Mouse (Mus musculus) liver, embryonic 16.5 days (tissue): Measurements from ENCODE around the gene Agbl3. TPM values are rescaled to one million over a fixed set of nuclear protein-coding genes. Genes with fewer than 3 reads are reported as not detected.

Source experiments
- ATAC-seq: fragments of 200-750 bp; cut with Nextera tagmentation; 2 replicates; pipeline ENCODE4 v1.8.0; 2017; ENCODE audit warnings: low read depth, mild to moderate bottlenecking, moderate number of reproducible peaks, moderate library complexity
- H3K27ac ChIP-seq: fragments of 300-500 bp; sonication (generic); 2 replicates; pipeline ENCODE4 v1.5.1; 2014; ENCODE audit warnings: mild to moderate bottlenecking, low read length
- H3K27me3 ChIP-seq: fragments of 300-500 bp; sonication (generic); 2 replicates; pipeline ENCODE4 v1.6.1; 2014; ENCODE audit warnings: low read depth, low read length, mixed read lengths; ENCODE audit not compliant: control insufficient read depth, insufficient read depth
- H3K36me3 ChIP-seq: fragments of 300-500 bp; sonication (generic); 2 replicates; pipeline ENCODE4 v1.6.1; 2014; ENCODE audit warnings: mild to moderate bottlenecking; ENCODE audit not compliant: control insufficient read depth, insufficient read depth
- H3K4me1 ChIP-seq: fragments of 300-500 bp; sonication (generic); 2 replicates; pipeline ENCODE4 v1.6.1; 2014; ENCODE audit warnings: low read depth, low read length, mixed read lengths; ENCODE audit not compliant: control insufficient read depth
- H3K4me2 ChIP-seq: fragments of 300-500 bp; sonication (generic); 2 replicates; pipeline ENCODE4 v1.6.1; 2014; ENCODE audit warnings: low read depth, low read length, mixed read lengths
- H3K4me3 ChIP-seq: fragments of 300-500 bp; sonication (generic); 2 replicates; pipeline ENCODE4 v1.5.1; 2014; ENCODE audit warnings: low read depth, mild to moderate bottlenecking, low read length
- H3K9ac ChIP-seq: fragments of 300-500 bp; sonication (generic); 2 replicates; pipeline ENCODE4 v1.6.1; 2014; ENCODE audit warnings: low read depth, low read length
- H3K9me3 ChIP-seq: fragments of 300-500 bp; sonication (generic); replicated peaks from 2 replicates; pipeline ENCODE4 v1.6.1; 2016; ENCODE audit warnings: low read length; ENCODE audit not compliant: control insufficient read depth
- WGBS: fragments of 180-500 bp; shearing (Covaris S2); extraction: QIAGEN DNeasy Blood & Tissue Kit; methylation state at CpG from one replicate; pipeline ENCODE4 v1.1.7; 2014; ENCODE audit not compliant: insufficient replicate concordance; 5-methylcytosine and 5-hydroxymethylcytosine counted together
- polyA plus RNA-seq: library from polyadenylated mRNA; unstranded; fragments of >200 nt; fragmentation: Nextera tagmentation; extraction: Ambion mirVana; gene quantifications from 2 replicates; pipeline ENCODE4 v1.2.1, GENCODE M21; 2015

Gene Agbl3
- polyA plus RNA-seq, 1 experiment from 2014 or later, result 2.6 TPM

DNA sequence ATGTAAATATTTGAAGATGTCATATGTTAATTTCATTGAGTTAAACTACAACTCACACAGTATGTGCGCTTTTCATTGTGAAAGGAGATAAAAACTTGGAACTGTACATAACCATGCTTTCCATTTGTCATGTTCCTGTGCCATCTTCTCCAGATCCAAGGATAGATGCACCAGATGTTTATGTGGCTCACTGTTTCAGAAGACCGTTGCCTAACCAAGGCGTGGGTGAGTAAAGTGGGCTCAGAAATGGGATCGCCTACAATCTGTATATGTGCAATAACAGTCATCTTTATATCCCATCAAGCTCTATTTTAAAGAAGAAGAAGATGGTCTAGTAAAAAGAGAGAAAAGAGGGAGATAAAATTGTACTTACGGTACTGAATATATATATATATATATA, 52.1 kb downstream of the Agbl3 start:
- 81% methylated on average over 5 of the region's 5 CpGs for WGBS
- no peak overlapping the region for H3K27ac ChIP-seq
- no peaks in the 10 kb centered on the region for H3K27me3 ChIP-seq
- H3K4me2 ChIP-seq, result no peak overlapping the region
- no peaks in the 10 kb centered on the region for H3K9me3 ChIP-seq
- no peak overlapping the region for H3K4me3 ChIP-seq
- H3K36me3 ChIP-seq, result no peaks in the 10 kb centered on the region
- H3K4me1 ChIP-seq, result no peaks in the 10 kb centered on the region
- H3K9ac ChIP-seq, result no peak overlapping the region
- ATAC-seq, result no peak

DNA sequence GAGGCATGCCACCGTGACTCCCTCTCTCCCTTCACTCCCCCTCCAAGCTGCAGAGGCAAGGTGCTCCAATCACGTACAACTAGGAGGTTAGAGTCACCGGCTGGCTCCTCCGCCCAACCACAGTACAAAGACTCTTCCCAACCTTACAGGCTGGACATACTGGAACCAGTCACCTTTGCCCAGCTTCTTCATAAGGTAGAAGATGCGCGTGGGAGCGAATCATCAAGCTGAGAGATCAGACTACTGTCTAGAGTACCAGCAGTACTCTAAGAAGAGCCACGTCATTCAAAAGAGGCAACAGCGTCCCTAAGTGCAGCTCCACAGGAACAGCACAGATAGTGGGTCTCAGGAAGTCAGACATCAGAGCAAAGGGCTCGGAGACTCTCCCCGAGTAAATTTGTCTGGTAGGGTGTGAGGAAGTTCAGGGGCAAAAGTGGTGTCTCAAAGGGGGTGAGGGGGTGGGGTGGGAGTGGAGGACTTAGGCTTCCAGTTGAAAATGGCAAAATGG, 81.4 kb downstream of the Agbl3 start:
- Histone ChIP-seq H3K27ac (no peak overlapping the region), H3K4me2 (no peak overlapping the region), H3K9me3 (no peaks in the 10 kb centered on the region), H3K36me3 (no peaks in the 10 kb centered on the region), H3K4me3 (no peak overlapping the region), H3K27me3 (no peaks in the 10 kb centered on the region), H3K9ac (no peak overlapping the region), H3K4me1 (peaks cover 14% of the 10 kb centered on the region)
- no peak for ATAC-seq
- 59% methylated on average over 11 of the region's 11 CpGs for WGBS

GRCm38 (mm10) chr6:34862381-34862780, 82.1 kb downstream of the Agbl3 start:
- Histone ChIP-seq H3K27ac (peak overlapping the region; percentile 71), H3K27me3 (no peaks in the 10 kb centered on the region), H3K4me2 (peak overlapping the region; percentile 55), H3K9me3 (no peaks in the 10 kb centered on the region), H3K4me1 (peaks cover 19% of the 10 kb centered on the region), H3K9ac (peak overlapping the region; percentile 50; the same call in 1 of the 2 replicates), H3K4me3 (peak overlapping the region; percentile 54), H3K36me3 (no peaks in the 10 kb centered on the region)
- WGBS, result 66% methylated on average over 6 of the region's 6 CpGs
- ATAC-seq, result no peak

- Histone ChIP-seq H3K9ac (peak within 1 kb of the TSS; percentile 50), H3K9me3 (no peaks in the 10 kb centered on the region), H3K4me3 (peak within 1 kb of the TSS; percentile 54), H3K27ac (peak within 1 kb of the TSS; percentile 71), H3K36me3 (no peaks in the 10 kb centered on the region), H3K4me2 (peak within 1 kb of the TSS; percentile 55), H3K27me3 (no peaks in the 10 kb centered on the region), H3K4me1 (peaks cover 23% of the 10 kb centered on the region)
- 15% methylated on average over 11 of the region's 11 CpGs for WGBS
- peak; percentile 52 for ATAC-seq
These were observed 82.7 kb downstream of the Agbl3 start, which contains the start of gene Tmem140 for GRCm38 (mm10) chr6:34862791-34863403. Tmem140 (plus strand) TSS chr6:34863146.

DNA sequence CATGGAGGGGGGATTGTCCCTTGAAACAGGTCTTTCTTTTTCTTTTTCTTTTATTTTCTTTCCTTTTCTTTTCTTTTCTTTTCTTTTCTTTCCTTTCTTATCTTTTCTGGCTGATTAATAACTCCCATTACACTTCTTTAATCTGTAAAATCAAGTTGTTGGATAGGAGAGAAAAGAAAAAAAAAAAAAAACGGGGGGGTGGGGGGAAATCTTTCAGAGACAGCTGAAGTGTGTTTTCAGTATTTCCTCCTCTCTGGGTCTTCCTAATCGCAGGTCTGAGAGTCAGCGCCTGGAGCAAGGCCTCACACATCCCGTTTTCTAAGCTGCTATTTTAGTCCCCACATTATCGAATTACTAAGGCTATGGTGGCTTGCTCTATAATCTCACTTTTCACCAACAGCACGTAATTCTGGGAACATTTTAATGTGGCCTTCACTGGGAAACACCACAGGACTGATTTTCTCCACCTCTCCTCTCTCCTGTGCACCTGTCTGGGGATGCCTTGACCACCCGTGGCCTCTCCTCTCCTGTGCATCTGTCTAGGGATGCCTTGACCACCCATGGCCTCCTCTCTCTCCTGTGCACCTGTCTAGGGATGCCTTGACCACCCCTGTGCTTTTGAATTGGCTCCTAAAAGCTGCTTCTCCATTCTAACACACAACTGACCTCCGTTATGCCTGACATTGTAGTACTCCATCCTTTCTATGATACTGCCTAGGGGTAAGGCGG, 83.7 kb downstream of the Agbl3 start:
- Histone ChIP-seq H3K9ac (no peak overlapping the region; the same call in 1 of the 2 replicates), H3K36me3 (no peaks in the 10 kb centered on the region), H3K4me2 (peak overlapping the region; percentile 55), H3K4me3 (peak overlapping the region; percentile 4; the same call in 1 of the 2 replicates), H3K4me1 (peaks cover 32% of the 10 kb centered on the region), H3K27ac (peak overlapping the region; percentile 7; the same call in 1 of the 2 replicates), H3K27me3 (no peaks in the 10 kb centered on the region), H3K9me3 (no peaks in the 10 kb centered on the region)
- whole genome bisulfite sequencing, result 46% methylated on average over 9 of the region's 9 CpGs
- no peak for ATAC-seq

DNA sequence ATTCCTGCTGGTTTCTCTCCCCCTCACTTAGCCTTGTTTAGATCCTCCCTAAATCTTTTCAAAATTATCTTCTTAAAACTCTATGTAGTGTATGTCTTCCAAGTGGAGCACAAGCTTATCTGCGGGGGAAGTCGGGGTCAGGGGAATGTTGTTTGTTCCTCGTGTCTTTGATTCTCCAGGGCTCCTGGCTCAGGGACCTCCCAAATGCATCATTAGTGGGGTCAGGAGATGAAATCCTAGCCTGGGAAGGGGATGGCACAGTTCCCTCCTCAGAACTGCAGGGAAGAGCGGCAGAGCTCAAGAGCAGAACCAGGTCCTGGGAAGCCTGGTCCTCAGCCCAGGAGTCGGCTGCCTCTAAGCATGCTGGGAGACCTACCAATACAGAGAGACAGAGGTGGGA, 85.0 kb downstream of the Agbl3 start:
- H3K27me3 ChIP-seq, result no peaks in the 10 kb centered on the region
- ATAC-seq, result no peak
- WGBS, result 63% methylated on average over 5 of the region's 5 CpGs
- no peaks in the 10 kb centered on the region for H3K36me3 ChIP-seq
- no peak overlapping the region for H3K4me3 ChIP-seq
- H3K9me3 ChIP-seq, result no peaks in the 10 kb centered on the region
- H3K4me2 ChIP-seq, result peak overlapping the region; percentile 26; the same call in 1 of the 2 replicates
- no peak overlapping the region for H3K9ac ChIP-seq
- peaks cover 45% of the 10 kb centered on the region for H3K4me1 ChIP-seq
- peak overlapping the region; percentile 60 for H3K27ac ChIP-seq

DNA sequence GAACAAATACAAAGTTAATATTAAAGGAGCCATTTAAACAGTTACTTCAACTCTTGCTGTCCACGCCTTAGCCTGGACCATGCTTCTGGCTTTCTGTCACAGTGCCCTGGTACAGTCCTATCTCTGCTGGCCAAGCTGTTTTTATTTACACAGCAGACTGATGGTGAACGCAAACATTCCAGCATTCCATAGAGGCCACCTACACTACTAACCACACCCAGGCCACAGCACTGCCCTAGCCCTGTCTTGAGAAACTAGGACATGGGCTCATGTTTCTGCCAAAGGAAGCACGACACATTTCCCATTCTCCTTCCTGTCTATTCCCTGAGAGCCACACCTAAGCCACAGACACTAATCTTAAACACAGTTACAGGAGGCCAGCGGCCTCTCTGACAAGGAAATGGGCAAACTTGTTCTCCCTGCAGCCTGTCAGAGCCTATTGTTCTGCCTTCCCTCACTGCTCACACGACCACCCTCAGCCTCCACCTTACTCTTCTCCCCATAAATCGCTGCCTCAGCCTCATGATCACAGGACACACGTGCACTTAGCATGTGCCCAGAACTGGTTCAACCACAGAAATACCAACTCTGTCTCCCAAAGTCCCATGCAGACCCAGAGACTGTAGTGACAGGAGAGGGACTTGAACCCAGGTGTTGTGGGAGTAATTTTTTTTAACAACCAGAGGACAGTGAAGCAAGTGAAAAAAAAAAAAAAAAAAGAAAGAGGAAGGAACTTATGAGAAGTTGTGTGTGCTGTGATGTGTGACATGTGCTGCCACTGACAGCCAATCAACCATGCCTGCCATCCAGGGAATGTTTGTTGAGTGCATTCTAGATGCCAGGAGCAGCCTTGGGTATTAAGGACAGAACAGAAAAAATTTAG, 85.7 kb downstream of the Agbl3 start:
- no peaks in the 10 kb centered on the region for H3K36me3 ChIP-seq
- WGBS, result 25% methylated on average over 7 of the region's 7 CpGs
- H3K4me1 ChIP-seq, result peaks cover 48% of the 10 kb centered on the region
- H3K4me2 ChIP-seq, result peak overlapping the region; percentile 10; the same call in 1 of the 2 replicates
- H3K27ac ChIP-seq, result peak overlapping the region; percentile 60
- H3K9ac ChIP-seq, result 0 out of 2 replicates have a peak overlapping the region, but pooled peaks have one; percentile 9
- peak; percentile 77 for ATAC-seq
- H3K27me3 ChIP-seq, result no peaks in the 10 kb centered on the region
- H3K4me3 ChIP-seq, result no peak overlapping the region
- no peaks in the 10 kb centered on the region for H3K9me3 ChIP-seq

GRCm38 (mm10) chr6:34866786-34867185, 86.6 kb downstream of the Agbl3 start:
- no peak overlapping the region for H3K4me3 ChIP-seq
- peaks cover 48% of the 10 kb centered on the region for H3K4me1 ChIP-seq
- no peak overlapping the region for H3K4me2 ChIP-seq
- no peak overlapping the region for H3K27ac ChIP-seq
- WGBS, result 72% methylated on average over 8 of the region's 8 CpGs
- ATAC-seq, result no peak
- no peak overlapping the region for H3K9ac ChIP-seq
- no peaks in the 10 kb centered on the region for H3K27me3 ChIP-seq
- no peaks in the 10 kb centered on the region for H3K36me3 ChIP-seq
- H3K9me3 ChIP-seq, result no peaks in the 10 kb centered on the region
